Mouse (Mus musculus) central nervous system, embryonic 14 days (tissue): ENCODE results near the gene Bcl7b. TPM values are rescaled to one million over a fixed set of nuclear protein-coding genes. Genes with fewer than 3 reads are reported as not detected.

ENCODE experiments used
- polyA plus RNA-seq: library from polyadenylated mRNA; depleted of rRNA; stranded (reverse); fragments of >200 nt; gene quantifications from 2 replicates; pipeline ENCODE4 v1.2.3, GENCODE M21; 2012; rRNA removed

Gene Bcl7b
- polyA plus RNA-seq = 23.7 and 26.0 TPM in 2 replicates

DNA sequence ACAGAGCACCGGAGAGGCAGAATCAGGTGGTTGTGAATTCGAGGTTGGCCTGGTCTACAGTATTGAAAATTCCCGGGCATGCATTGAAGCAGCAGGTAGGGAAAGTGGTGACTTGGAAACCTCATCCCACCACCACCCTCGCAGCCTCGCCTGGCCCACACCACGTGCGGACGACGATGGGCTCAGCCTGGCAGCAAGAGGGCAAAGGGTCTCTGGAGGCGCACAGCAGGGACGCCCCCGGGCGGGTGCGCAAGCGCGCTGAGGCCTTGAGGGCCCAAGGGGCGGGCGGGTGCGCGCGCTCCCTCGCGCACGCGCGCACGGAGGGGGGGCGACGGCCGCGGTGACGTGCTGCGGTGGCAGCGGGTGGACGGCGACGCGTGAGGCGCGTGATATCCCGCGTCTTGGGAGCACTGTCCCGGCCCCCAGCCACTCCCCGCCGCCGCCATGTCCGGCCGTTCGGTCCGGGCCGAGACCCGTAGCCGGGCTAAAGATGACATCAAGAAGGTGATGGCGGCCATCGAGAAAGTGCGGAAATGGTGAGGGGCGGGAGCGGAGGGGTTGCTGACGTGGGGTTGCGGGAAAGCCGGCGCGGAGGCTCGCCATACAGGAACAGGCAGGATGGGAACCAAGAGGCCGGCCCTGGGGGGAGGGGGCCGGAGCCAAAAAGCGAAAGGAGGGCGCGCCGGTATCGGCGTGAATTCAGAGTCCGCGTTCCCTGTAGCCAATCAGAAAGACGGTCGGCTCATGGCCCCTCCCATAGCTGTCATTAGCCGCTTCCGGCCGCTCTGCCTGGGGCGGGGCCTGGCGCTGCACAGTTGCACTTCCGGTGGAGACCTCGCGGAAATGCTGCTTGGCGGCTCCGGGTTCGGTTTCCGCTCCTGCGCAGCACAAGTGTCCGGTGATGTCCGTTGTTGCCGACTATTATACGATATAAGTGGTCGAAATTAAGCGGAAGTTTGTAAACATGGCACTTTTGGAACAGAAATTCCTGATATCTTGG, at the start of gene Bcl7b:
Gene Bcl7b (plus strand): TSS at position 221 of the 1,000 bp plus-strand sequence.

DNA sequence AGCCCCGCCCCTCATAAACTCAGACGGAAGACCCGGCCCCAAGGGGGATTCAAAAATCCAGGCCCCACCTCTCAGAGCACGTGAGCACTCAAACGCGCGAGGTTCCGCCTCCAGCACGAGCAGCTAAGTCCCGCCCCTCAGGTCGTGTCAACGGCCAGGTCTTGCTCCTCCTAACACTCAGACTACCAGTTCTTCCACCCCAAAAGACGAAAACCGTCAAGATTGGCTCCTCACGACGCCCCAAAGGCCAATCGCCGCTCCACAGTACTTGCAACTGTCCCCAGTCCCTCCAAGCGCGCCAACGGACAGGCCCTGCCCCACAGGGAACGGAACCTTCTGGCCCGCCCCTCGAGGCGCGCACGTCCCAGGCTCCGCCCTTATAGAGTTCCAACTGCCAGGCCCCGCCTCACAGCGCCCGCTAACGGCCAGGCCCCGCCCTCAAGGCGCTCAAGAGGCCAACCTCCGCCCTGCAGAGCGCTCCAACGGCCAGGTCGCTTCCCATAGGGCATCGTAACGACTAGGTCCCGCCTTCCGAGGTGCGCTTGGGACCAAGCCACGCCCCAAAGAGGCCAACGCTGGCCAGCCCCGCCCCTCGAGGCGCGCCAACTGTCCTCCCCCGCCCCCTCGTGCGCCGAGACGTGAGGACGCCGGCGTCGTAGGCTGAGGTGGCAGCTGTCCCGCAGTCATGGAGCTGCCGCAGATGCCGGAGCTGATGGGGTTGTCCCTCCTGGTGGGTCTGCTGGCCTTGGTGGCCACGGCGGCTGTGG, 18.8 kb upstream of the Bcl7b start, which contains the start of gene Tbl2:
Gene Tbl2 (plus strand): TSS at position 605 of the 767 bp plus-strand sequence.

DNA sequence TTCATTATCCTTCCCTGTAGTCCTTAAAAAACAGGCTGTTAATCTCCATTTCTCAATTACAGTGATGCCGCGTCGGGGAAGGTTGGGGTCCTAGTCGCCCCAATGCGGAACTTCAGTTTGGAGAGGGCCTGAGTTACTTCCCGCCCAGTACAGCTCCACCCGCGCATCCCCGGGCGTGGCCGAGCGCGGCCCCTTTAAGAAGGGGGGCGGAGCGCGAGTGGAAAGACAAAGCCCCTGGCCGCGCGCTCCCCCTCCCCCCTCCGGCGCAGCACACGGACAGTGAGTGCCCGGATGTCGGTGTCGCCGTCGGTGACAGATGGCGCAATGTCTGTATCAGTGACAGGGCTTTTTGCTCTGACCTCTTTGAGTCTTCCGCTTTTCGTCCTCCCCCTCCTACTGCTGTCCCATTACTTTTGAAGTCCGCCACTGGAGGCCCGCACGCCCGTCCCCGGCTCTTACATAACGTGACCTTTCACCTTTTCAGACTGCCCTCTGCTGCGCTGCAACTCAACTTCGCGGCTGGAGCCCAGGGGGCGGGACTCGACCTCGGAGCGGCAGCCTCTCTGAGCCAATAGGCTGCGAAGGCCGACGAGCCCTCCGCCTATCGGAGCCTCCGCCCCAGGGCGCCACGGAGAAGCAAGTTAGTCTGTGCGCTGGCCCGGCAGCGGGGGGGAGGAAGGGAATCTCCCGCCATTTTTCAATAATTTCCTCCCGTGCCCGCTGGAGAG, 18.7 kb downstream of the Bcl7b start, which contains the start of gene Baz1b:
Gene Baz1b (plus strand): TSS at position 644 of the 728 bp plus-strand sequence.

Other genes starting within 250 kb of the Bcl7b start
- 8.2 and 8.5 TPM in 2 replicates for gene Mettl27, start 235.9 kb upstream of the Bcl7b start, polyA plus RNA-seq
- gene Cldn4, start 221.3 kb upstream of the Bcl7b start, polyA plus RNA-seq = 0.41 and 6.9 TPM in 2 replicates
- gene Cldn3, start 182.1 kb upstream of the Bcl7b start, polyA plus RNA-seq = 3.4 and 6.5 TPM in 2 replicates
- 79.0 and 84.1 TPM in 2 replicates for gene Abhd11, start 159.1 kb upstream of the Bcl7b start, polyA plus RNA-seq
- gene Stx1a, start 144.8 kb upstream of the Bcl7b start, polyA plus RNA-seq = 112 and 136 TPM in 2 replicates
- 28.5 and 29.5 TPM in 2 replicates for gene Dnajc30, start 104.1 kb upstream of the Bcl7b start, polyA plus RNA-seq
- gene Bud23, start 103.3 kb upstream of the Bcl7b start, polyA plus RNA-seq = 107 and 110 TPM in 2 replicates
- 56.5 and 60.2 TPM in 2 replicates for gene Vps37d, start 90.0 kb upstream of the Bcl7b start, polyA plus RNA-seq
- 1.9 and 2.4 TPM in 2 replicates for gene Mlxipl, start 78.4 kb upstream of the Bcl7b start, polyA plus RNA-seq
- 13.2 and 14.3 TPM in 2 replicates for gene Tbl2, start 18.6 kb upstream of the Bcl7b start, polyA plus RNA-seq
- gene Baz1b, start 19.0 kb downstream of the Bcl7b start, polyA plus RNA-seq = 71.9 and 76.5 TPM in 2 replicates
- 18.2 and 21.5 TPM in 2 replicates for gene Fzd9, start 82.9 kb downstream of the Bcl7b start, polyA plus RNA-seq
- 0.14 and 0.24 TPM in 2 replicates for gene Fkbp6, start 181.8 kb downstream of the Bcl7b start, polyA plus RNA-seq
- 0.04 TPM in 1 of 2 replicates, not detected in the other for gene Trim50, start 185.0 kb downstream of the Bcl7b start, polyA plus RNA-seq
- 46.8 and 47.4 TPM in 2 replicates for gene Nsun5, start 201.7 kb downstream of the Bcl7b start, polyA plus RNA-seq
- 25.7 and 31.4 TPM in 2 replicates for gene Pom121, start 226.3 kb downstream of the Bcl7b start, polyA plus RNA-seq